Mouse (Mus musculus) gastrocnemius, postnatal 36 days (tissue): ENCODE data around the gene Rab8b. TPM values are rescaled to one million over a fixed set of nuclear protein-coding genes. Genes with fewer than 3 reads are reported as not detected.
A peak's percentile ranks its signal among the peaks of the same experiment; 100 is the strongest.
"Not testable (repeated sequence)": the region's sequence is repeated elsewhere in the genome, so short reads cannot be mapped to it uniquely, and the experiment has no call there.

Source experiments
- DNase-seq, 2 experiments: peaks; one replicate each; pipeline ENCODE4 v3.0.0; 2022
- intact Hi-C: fragments of 180-260 bp; cut with DNase I; formaldehyde crosslinking; loops from one replicate; pipeline ENCODE4 v1.15.1; 2025
- total RNA-seq, 2 experiments: library from RNA; stranded (reverse); gene quantifications; 2 replicates each; pipeline ENCODE4 v1.2.3; 2021

Gene Rab8b
- total RNA-seq, 2 experiments from 2014 or later: 5.0 to 5.5 TPM

GRCm38 (mm10) chr9:66892456-66892855 is 27.0 kb downstream of the Rab8b start:
- intact Hi-C loops: not testable (repeated sequence)

GRCm38 (mm10) chr9:66887960-66888610 is 31.4 kb downstream of the Rab8b start:
- DNase-seq: no peak
- intact Hi-C loops: no loop called here

More at GRCm38 (mm10) chr9:66892456-66892855, 27.0 kb downstream of the Rab8b start:
- not testable (repeated sequence) for DNase-seq

GRCm38 (mm10) chr9:66887301-66887902 is 32.1 kb downstream of the Rab8b start:
- intact Hi-C loops: no loop called here
- no peak for DNase-seq

- intact Hi-C loops: no loop called here
- DNase-seq: no peak
These were observed 32.7 kb downstream of the Rab8b start for GRCm38 (mm10) chr9:66886818-66887217.

GRCm38 (mm10) chr9:66886366-66886765 is 33.1 kb downstream of the Rab8b start:
- intact Hi-C loops: no loop called here
- no peak for DNase-seq

GRCm38 (mm10) chr9:66884609-66885008 is 34.9 kb downstream of the Rab8b start:
- intact Hi-C loops: no loop called here
- DNase-seq: no peak

- intact Hi-C loops: no loop called here
- DNase-seq: no peak
These were observed 36.0 kb downstream of the Rab8b start for GRCm38 (mm10) chr9:66883500-66883899.

GRCm38 (mm10) chr9:66882406-66882821 is 37.1 kb downstream of the Rab8b start:
- intact Hi-C loops: no loop called here
- no peak for DNase-seq

GRCm38 (mm10) chr9:66881858-66882257 is 37.6 kb downstream of the Rab8b start:
- intact Hi-C loops: no loop called here
- DNase-seq: no peak

GRCm38 (mm10) chr9:66880752-66881151 is 38.7 kb downstream of the Rab8b start:
- intact Hi-C loops: no loop called here
- DNase-seq: no peak

- intact Hi-C loops: no loop called here
These were observed 40.0 kb downstream of the Rab8b start for GRCm38 (mm10) chr9:66879486-66879885.

GRCm38 (mm10) chr9:66878899-66879298 is 40.6 kb downstream of the Rab8b start:
- DNase-seq: no peak
- intact Hi-C loops: no loop called here

More at GRCm38 (mm10) chr9:66879486-66879885, 40.0 kb downstream of the Rab8b start:
- DNase-seq: no peak

- peak in 1 of 2 experiments; percentile 23 for DNase-seq
- intact Hi-C loops: no loop called here
These were observed 42.9 kb downstream of the Rab8b start for GRCm38 (mm10) chr9:66876577-66876976.

GRCm38 (mm10) chr9:66874297-66874696 is 45.2 kb downstream of the Rab8b start:
- intact Hi-C loops: no loop called here
- DNase-seq: no peak

GRCm38 (mm10) chr9:66873531-66873930 is 46.0 kb downstream of the Rab8b start:
- DNase-seq: no peak
- intact Hi-C loops: no loop called here

- DNase-seq, intact Hi-C loops: not testable (repeated sequence)
These were observed 46.5 kb downstream of the Rab8b start for GRCm38 (mm10) chr9:66873009-66873408.

- intact Hi-C loops: no loop called here
- DNase-seq: peak; percentile 40
These were observed 47.3 kb downstream of the Rab8b start for GRCm38 (mm10) chr9:66872015-66872727.

- intact Hi-C loops: loop anchor here (5.0 kb wide), 1 partner anchor 73 kb away; no protein-coding TSS in a partner anchor
- no peak for DNase-seq
These were observed 54.8 kb downstream of the Rab8b start for GRCm38 (mm10) chr9:66864708-66865107.

GRCm38 (mm10) chr9:66863456-66863855 is 56.0 kb downstream of the Rab8b start:
- DNase-seq: no peak
- intact Hi-C loops: loop anchor here (5.0 kb wide), 1 partner anchor 74 kb away; no protein-coding TSS in a partner anchor

- intact Hi-C loops: loop anchor here (5.0 kb wide), 1 partner anchor 75 kb away; no protein-coding TSS in a partner anchor
- DNase-seq: no peak
These were observed 57.3 kb downstream of the Rab8b start for GRCm38 (mm10) chr9:66862202-66862601.

- DNase-seq: no peak
- intact Hi-C loops: loop anchor here (5.0 kb wide), 1 partner anchor 76 kb away; no protein-coding TSS in a partner anchor
These were observed 58.3 kb downstream of the Rab8b start for GRCm38 (mm10) chr9:66861104-66861767.
